Mouse (Mus musculus) heart, postnatal 0 days (tissue): ENCODE measurements around the gene Rasgrp1.

ENCODE experiments used
- CTCF ChIP-seq: IDR thresholded peaks from 2 replicates; pipeline ENCODE4 v1.5.1; 2016; ENCODE audit warnings: antibody characterized with exemption, control low read depth, low read depth
- EP300 ChIP-seq: IDR thresholded peaks from 2 replicates; pipeline ENCODE4 v1.6.1; 2016; ENCODE audit warnings: antibody characterized with exemption, low read depth

- TF ChIP-seq CTCF (no peak), EP300 (no peak)
Observed at GRCm38 (mm10) chr2:117312030-117312429, 30.8 kb downstream of the Rasgrp1 start.
